ENCODE assay signal across 16 mouse cellular contexts in the genomic region with DNA sequence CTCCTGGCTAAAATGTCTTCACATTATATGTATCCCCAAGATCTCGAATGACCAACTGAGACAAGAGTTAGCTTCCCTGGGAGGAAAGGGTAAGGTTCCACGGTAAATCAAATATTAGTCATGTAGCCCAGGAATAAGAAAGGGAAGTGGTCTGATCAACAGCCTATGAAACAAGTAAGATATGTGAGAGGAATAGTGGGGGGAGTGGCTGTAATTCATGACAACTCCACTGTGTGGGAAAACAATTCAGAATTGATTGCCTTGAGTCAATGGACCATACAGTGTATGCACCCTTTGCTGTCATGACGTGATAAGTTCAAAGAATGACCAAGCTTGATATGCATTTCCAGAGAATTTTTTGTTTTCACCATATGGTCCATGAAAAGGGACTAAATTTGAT.
"Had no signal": no experiment of that assay in that cellular context is flagged by ENCODE, and none has a peak within 500 bp of the region (broad histone marks: within the 10 kb centered on the region; RNA-seq: fewer than 3 reads in every experiment).

No protein-coding gene starts in this region.

- H3K4me2 ChIP-seq: lung, embryonic 14.5 days; midbrain, embryonic 11.5 days; midbrain, embryonic 13.5 days; midbrain, embryonic 15.5 days; neural tube, embryonic 12.5 days had no signal

- H3K4me1 ChIP-seq: midbrain, embryonic 13.5 days; midbrain, embryonic 15.5 days; neural tube, embryonic 12.5 days had no signal

- H3K27me3 ChIP-seq: midbrain, embryonic 13.5 days; midbrain, embryonic 15.5 days; neural tube, embryonic 12.5 days had no signal

- H3K9me3 ChIP-seq: midbrain, embryonic 13.5 days; midbrain, embryonic 15.5 days; neural tube, embryonic 12.5 days had no signal

- H3K4me3 ChIP-seq: midbrain, embryonic 13.5 days; midbrain, embryonic 15.5 days; neural tube, embryonic 12.5 days had no signal

- DNase-seq: lung, adult 18-20 months; lung, embryonic 14.5 days; lung, postnatal 10 days; lung, postnatal 4 days; retina, postnatal 1 day; right cerebral cortex, adult 18-20 months; right cerebral cortex, postnatal 25 days; right cerebral cortex, postnatal 4 days; spleen, adult 18-20 months; thymus, adult 18-20 months; thymus, postnatal 14 days; thymus, postnatal 36 days had no signal

- ATAC-seq: midbrain, embryonic 13.5 days; midbrain, embryonic 15.5 days had no signal

- H3K27ac ChIP-seq: midbrain, embryonic 13.5 days; midbrain, embryonic 15.5 days; neural tube, embryonic 12.5 days had no signal

- H3K36me3 ChIP-seq: midbrain, embryonic 13.5 days; midbrain, embryonic 15.5 days; neural tube, embryonic 12.5 days had no signal

- H3K9ac ChIP-seq: lung, embryonic 14.5 days; midbrain, embryonic 13.5 days; midbrain, embryonic 15.5 days; neural tube, embryonic 12.5 days had no signal
